Mouse (Mus musculus) C2C12 (cell line): ENCODE measurements around the gene Gpr89. TPM values are rescaled to one million over a fixed set of nuclear protein-coding genes. Genes with fewer than 3 reads are reported as not detected.

Experiments used
- H3K27me3 ChIP-seq: one replicate; pipeline ENCODE4 v1.6.1; 2011; ENCODE audit not compliant: control insufficient read depth, insufficient read depth, insufficient read length
- H3K36me3 ChIP-seq: one replicate; pipeline ENCODE4 v1.6.1; 2011; ENCODE audit not compliant: control insufficient read depth, insufficient read depth
- H3K4me3 ChIP-seq: one replicate; pipeline ENCODE4 v1.5.1; 2011; ENCODE audit warnings: mild to moderate bottlenecking, control low read depth; ENCODE audit not compliant: poor library complexity, insufficient read depth, severe bottlenecking
- H3K79me2 ChIP-seq: one replicate; pipeline ENCODE4 v1.6.1; 2011; ENCODE audit not compliant: control insufficient read depth, insufficient read depth
- H3K79me3 ChIP-seq: one replicate; pipeline ENCODE4 v1.6.1; 2011; ENCODE audit warnings: low read depth, control low read depth
- H3ac ChIP-seq: one replicate; pipeline ENCODE3; 2011; ENCODE audit warnings: low read depth; ENCODE audit not compliant: control insufficient read depth, insufficient read length
- CEBPB ChIP-seq: IDR thresholded peaks from one replicate; pipeline ENCODE4 v1.6.1; 2011; ENCODE audit warnings: low read depth, mild to moderate bottlenecking, control low read depth, moderate library complexity
- CTCF ChIP-seq: IDR thresholded peaks from one replicate; pipeline ENCODE4 v1.5.1; 2011; ENCODE audit not compliant: control insufficient read depth, insufficient read depth, insufficient read length
- FOSL1 ChIP-seq: IDR thresholded peaks from one replicate; pipeline ENCODE4 v1.8.0; 2011; ENCODE audit warnings: mild to moderate bottlenecking, low read length; ENCODE audit not compliant: poor library complexity, insufficient read depth, severe bottlenecking
- MAX ChIP-seq: IDR thresholded peaks from one replicate; pipeline ENCODE4 v1.6.1; 2011; ENCODE audit warnings: mild to moderate bottlenecking, control low read depth
- MYOD1 ChIP-seq: IDR thresholded peaks from one replicate; pipeline ENCODE4 v1.6.1; 2011; ENCODE audit warnings: low read depth; ENCODE audit not compliant: control insufficient read depth, insufficient read length
- MYOG ChIP-seq: IDR thresholded peaks from one replicate; pipeline ENCODE4 v1.6.1; 2011; ENCODE audit not compliant: control insufficient read depth, insufficient read length; ENCODE audit errors: extremely low read depth
- USF1 ChIP-seq: IDR thresholded peaks from one replicate; pipeline ENCODE4 v1.6.1; 2011; ENCODE audit warnings: low read depth, mild to moderate bottlenecking, control low read depth, moderate library complexity
- polyA plus RNA-seq: library from polyadenylated mRNA; unstranded; fragments of >200 nt; fragmentation: generic; extraction: Trizol; gene quantifications from one replicate; pipeline ENCODE4 v1.2.1, GENCODE M21; 2012; ENCODE audit warnings: missing spikeins

The Gpr89 gene
- polyA plus RNA-seq, 1 experiment = 17.7 TPM

DNA sequence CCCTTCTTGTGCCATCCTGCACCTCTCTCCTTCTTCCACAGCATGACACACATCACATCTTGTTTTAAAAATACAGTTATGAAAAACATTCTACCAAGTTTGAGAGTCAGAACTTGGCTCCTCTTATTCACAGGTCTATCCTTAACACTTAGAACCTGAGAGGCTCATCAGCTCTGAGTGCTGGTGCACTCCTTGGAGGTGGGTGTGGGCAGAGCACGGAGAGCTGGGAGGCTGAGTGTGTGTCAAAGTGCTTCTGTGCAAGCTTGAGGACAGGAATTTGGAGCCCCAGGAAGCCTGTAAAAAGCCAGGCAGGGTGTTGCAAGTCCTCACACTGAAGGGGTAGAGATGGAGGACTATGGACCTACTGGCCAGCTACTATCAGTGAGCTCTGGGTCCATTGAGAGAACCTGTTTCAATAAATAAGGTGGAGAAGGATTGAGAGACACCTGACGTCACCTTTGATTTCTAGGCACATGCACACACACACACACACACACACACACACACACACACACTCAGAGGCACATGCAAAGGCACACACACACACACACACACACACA is 55.9 kb downstream of the Gpr89 start:
- Histone ChIP-seq H3K79me3 (no peaks in the 10 kb centered on the region), H3K27me3 (no peaks in the 10 kb centered on the region), H3K79me2 (no peaks in the 10 kb centered on the region), H3ac (no peak overlapping the region), H3K4me3 (no peak overlapping the region), H3K36me3 (no peaks in the 10 kb centered on the region)
- TF ChIP-seq MYOG = no peak

DNA sequence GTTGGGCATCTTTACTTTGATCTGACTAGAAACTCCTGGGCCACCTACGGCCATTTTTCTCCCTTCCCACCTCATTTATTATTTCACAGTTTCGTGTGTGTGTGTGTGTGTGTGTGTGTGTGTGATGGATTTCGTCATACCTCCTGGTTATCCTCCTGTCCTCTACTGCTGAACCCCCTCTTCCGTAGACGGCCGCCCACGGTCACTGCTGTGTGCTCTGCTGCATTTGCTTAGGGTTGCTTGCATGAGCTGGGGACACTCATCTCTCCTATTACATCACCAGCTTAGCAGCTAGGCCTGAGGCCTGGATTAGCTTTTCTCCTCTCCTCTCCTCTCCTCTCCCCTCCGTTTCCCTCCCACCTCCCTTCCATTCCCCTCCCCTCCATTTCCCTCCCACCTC is 56.7 kb downstream of the Gpr89 start:
- Histone ChIP-seq H3K4me3 (no peak overlapping the region), H3K27me3 (no peaks in the 10 kb centered on the region), H3ac (no peak overlapping the region), H3K79me2 (no peaks in the 10 kb centered on the region), H3K79me3 (no peaks in the 10 kb centered on the region), H3K36me3 (no peaks in the 10 kb centered on the region)
- no peak for TF ChIP-seq USF1
- TF ChIP-seq MAX = no peak
- TF ChIP-seq MYOG = no peak
- TF ChIP-seq CEBPB = no peak
- TF ChIP-seq CTCF = no peak

- Histone ChIP-seq H3K4me3 (no peak overlapping the region), H3K79me3 (no peaks in the 10 kb centered on the region), H3ac (no peak overlapping the region), H3K36me3 (no peaks in the 10 kb centered on the region), H3K79me2 (no peaks in the 10 kb centered on the region), H3K27me3 (no peaks in the 10 kb centered on the region)
- TF ChIP-seq CTCF = no peak
- TF ChIP-seq MYOD1 = no peak
- no peak for TF ChIP-seq MYOG
- TF ChIP-seq USF1 = no peak
- TF ChIP-seq CEBPB = no peak
- no peak for TF ChIP-seq MAX
Measured at GRCm38 (mm10) chr3:96847661-96848060, 57.5 kb downstream of the Gpr89 start.

GRCm38 (mm10) chr3:96846985-96847384 is 58.2 kb downstream of the Gpr89 start:
- Histone ChIP-seq H3K27me3 (no peaks in the 10 kb centered on the region), H3K4me3 (no peak overlapping the region), H3K79me3 (no peaks in the 10 kb centered on the region), H3ac (no peak overlapping the region), H3K36me3 (no peaks in the 10 kb centered on the region), H3K79me2 (no peaks in the 10 kb centered on the region)
- TF ChIP-seq MAX = no peak
- no peak for TF ChIP-seq MYOG
- no peak for TF ChIP-seq CTCF
- TF ChIP-seq MYOD1 = no peak
- TF ChIP-seq USF1 = no peak
- no peak for TF ChIP-seq CEBPB
- no peak for TF ChIP-seq FOSL1

DNA sequence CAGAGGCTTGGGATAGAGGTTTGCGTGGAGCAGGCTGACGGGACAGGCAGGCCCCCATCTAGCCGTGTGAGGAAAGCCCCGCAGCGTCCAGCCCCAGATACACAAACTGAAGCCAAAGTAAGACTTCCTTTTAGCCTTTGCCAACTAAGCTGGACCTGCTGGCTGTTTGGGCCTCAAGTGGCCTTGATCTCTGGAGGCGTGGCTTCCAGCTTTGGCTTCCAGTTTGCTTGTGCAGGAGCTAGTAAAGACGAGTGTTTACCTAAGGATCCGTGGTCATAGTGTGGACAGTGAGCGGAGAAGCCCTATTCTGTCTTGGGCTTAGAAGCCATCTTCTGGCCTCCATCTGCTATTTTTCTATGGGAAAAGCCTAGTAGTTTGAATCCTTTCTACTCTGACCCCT is 59.3 kb downstream of the Gpr89 start:
- no peak overlapping the region for H3K4me3 ChIP-seq
- H3ac ChIP-seq = no peak overlapping the region
- no peaks in the 10 kb centered on the region for H3K27me3 ChIP-seq
- H3K36me3 ChIP-seq = no peaks in the 10 kb centered on the region
- H3K79me3 ChIP-seq = no peaks in the 10 kb centered on the region
- TF ChIP-seq FOSL1 = no peak
- no peak for TF ChIP-seq MYOG
- TF ChIP-seq CTCF = no peak
- TF ChIP-seq MAX = no peak
- no peak for TF ChIP-seq USF1
- TF ChIP-seq CEBPB = no peak
- no peak for TF ChIP-seq MYOD1
- H3K79me2 ChIP-seq = no peaks in the 10 kb centered on the region

GRCm38 (mm10) chr3:96845191-96845590 is 60.0 kb downstream of the Gpr89 start:
- TF ChIP-seq CEBPB (no peak), MYOG (no peak), CTCF (no peak), MYOD1 (no peak), MAX (no peak), FOSL1 (no peak), USF1 (no peak)
- Histone ChIP-seq H3ac (no peak overlapping the region), H3K36me3 (no peaks in the 10 kb centered on the region), H3K79me3 (no peaks in the 10 kb centered on the region), H3K4me3 (no peak overlapping the region), H3K27me3 (no peaks in the 10 kb centered on the region), H3K79me2 (no peaks in the 10 kb centered on the region)
